Mouse (Mus musculus): ENCODE data around the gene Zc3h7b.

- TF ChIP-seq CTCF (IDR thresholded peaks at IDR 0.05; ENCODE audit: low read depth) (no peak), EP300 (IDR thresholded peaks at IDR 0.05; ENCODE audit: low read depth) (no peak)
These were observed 97.4 kb downstream of the Zc3h7b start for GRCm38 (mm10) chr15:81842275-81842674.
